Comparison of ENCODE assay signal across 19 mouse cellular contexts in genomic region chr9:71636854-71637253, GRCm38 (mm10). TPM values are rescaled to one million over a fixed set of nuclear protein-coding genes. Genes with fewer than 3 reads are reported as not detected.
DNase-seq lines count a peak whose midpoint lies in the region; ATAC-seq and TF ChIP-seq lines count a peak whose summit lies in the region.
"Had no signal": no experiment of that assay in that cellular context is flagged by ENCODE, and none has a peak within 500 bp of the region (broad histone marks: within the 10 kb centered on the region; RNA-seq: fewer than 3 reads in every experiment).

No protein-coding gene starts in this region.

- intact Hi-C loops in gastrocnemius, postnatal 14 days (cut with DNase I; ENCODE audit: low total_unique reads): no loop called here

- no peaks in the 10 kb centered on the region for H3K79me2 ChIP-seq in C2C12 (ENCODE audit: control insufficient read depth, insufficient read depth)

- no peak overlapping the region for H3ac ChIP-seq in C2C12 (ENCODE audit: control insufficient read depth, insufficient read length, low read depth)

- H3K36me3 ChIP-seq in forebrain, embryonic 16.5 days (ENCODE audit: control insufficient read depth, insufficient read depth): no peaks in the 10 kb centered on the region
- no peaks in the 10 kb centered on the region for H3K36me3 ChIP-seq in forebrain, embryonic 12.5 days (replicated peaks)
- H3K36me3 ChIP-seq in kidney, embryonic 16.5 days (ENCODE audit: insufficient read depth, low read length): peaks cover 10% of the 10 kb centered on the region
- no peaks in the 10 kb centered on the region for H3K36me3 ChIP-seq in C2C12 (ENCODE audit: control insufficient read depth, insufficient read depth)
- H3K36me3 ChIP-seq in embryonic facial prominence, embryonic 15.5 days: no peaks in the 10 kb centered on the region
- H3K36me3 ChIP-seq: embryonic facial prominence, embryonic 13.5 days had no signal

- H3K4me1 ChIP-seq in forebrain, embryonic 16.5 days (replicated peaks; ENCODE audit: control insufficient read depth, insufficient read depth, low read length): no peaks in the 10 kb centered on the region
- H3K4me1 ChIP-seq in forebrain, embryonic 12.5 days: peaks cover 11% of the 10 kb centered on the region
- peaks cover 17% of the 10 kb centered on the region; the same call in 1 of the 2 replicates for H3K4me1 ChIP-seq in kidney, embryonic 16.5 days (ENCODE audit: insufficient read depth, low read length)
- no peaks in the 10 kb centered on the region for H3K4me1 ChIP-seq in embryonic facial prominence, embryonic 15.5 days
- H3K4me1 ChIP-seq: embryonic facial prominence, embryonic 13.5 days had no signal

- H3K9ac ChIP-seq in forebrain, embryonic 16.5 days (replicated peaks; ENCODE audit: low read depth, low read length): no peak overlapping the region
- H3K9ac ChIP-seq in forebrain, embryonic 12.5 days: no peak overlapping the region
- H3K9ac ChIP-seq in kidney, embryonic 16.5 days (replicated peaks; ENCODE audit: low read length): no peak overlapping the region
- H3K9ac ChIP-seq in embryonic facial prominence, embryonic 15.5 days: no peak overlapping the region
- H3K9ac ChIP-seq: embryonic facial prominence, embryonic 13.5 days had no signal

- H3K4me2 ChIP-seq in forebrain, embryonic 16.5 days (ENCODE audit: low read length): no peak overlapping the region
- no peak overlapping the region for H3K4me2 ChIP-seq in forebrain, embryonic 12.5 days
- no peak overlapping the region for H3K4me2 ChIP-seq in kidney, embryonic 16.5 days (replicated peaks; ENCODE audit: low read depth, low read length)
- H3K4me2 ChIP-seq in embryonic facial prominence, embryonic 15.5 days (replicated peaks): no peak overlapping the region
- H3K4me2 ChIP-seq: embryonic facial prominence, embryonic 13.5 days had no signal

- no peaks in the 10 kb centered on the region for H3K79me3 ChIP-seq in C2C12 (ENCODE audit: low read depth)

- no peak overlapping the region for H3K4me3 ChIP-seq in forebrain, embryonic 16.5 days (replicated peaks; ENCODE audit: low read length)
- no peak overlapping the region for H3K4me3 ChIP-seq in forebrain, embryonic 12.5 days (replicated peaks)
- H3K4me3 ChIP-seq in kidney, embryonic 16.5 days (ENCODE audit: low read length): no peak overlapping the region
- H3K4me3 ChIP-seq in C2C12 (ENCODE audit: insufficient read depth, poor library complexity, severe bottlenecking): no peak overlapping the region
- H3K4me3 ChIP-seq in embryonic facial prominence, embryonic 15.5 days (replicated peaks): no peak overlapping the region
- H3K4me3 ChIP-seq: embryonic facial prominence, embryonic 13.5 days; gastrocnemius, adult 2 months; left cerebral cortex, adult 2 months had no signal

- no peaks in the 10 kb centered on the region for H3K27me3 ChIP-seq in forebrain, embryonic 16.5 days (replicated peaks; ENCODE audit: control insufficient read depth, insufficient read depth, low read length)
- H3K27me3 ChIP-seq in forebrain, embryonic 12.5 days: no peaks in the 10 kb centered on the region
- no peaks in the 10 kb centered on the region for H3K27me3 ChIP-seq in kidney, embryonic 16.5 days (ENCODE audit: insufficient read depth, low read length)
- no peaks in the 10 kb centered on the region for H3K27me3 ChIP-seq in C2C12 (ENCODE audit: control insufficient read depth, insufficient read depth, insufficient read length)
- H3K27me3 ChIP-seq in embryonic facial prominence, embryonic 15.5 days: no peaks in the 10 kb centered on the region
- H3K27me3 ChIP-seq: embryonic facial prominence, embryonic 13.5 days had no signal

- no peak overlapping the region for H3K27ac ChIP-seq in forebrain, embryonic 16.5 days (ENCODE audit: low read length)
- no peak overlapping the region for H3K27ac ChIP-seq in forebrain, embryonic 12.5 days
- H3K27ac ChIP-seq in kidney, embryonic 16.5 days (ENCODE audit: low read length): peak overlapping the region; percentile 43; the same call in 1 of the 2 replicates
- no peak overlapping the region for H3K27ac ChIP-seq in embryonic facial prominence, embryonic 15.5 days (replicated peaks)
- H3K27ac ChIP-seq: embryonic facial prominence, embryonic 13.5 days; gastrocnemius, adult 2 months; left cerebral cortex, adult 2 months; stomach, postnatal 0 days had no signal

- 88% methylated on average over 1 of the region's 1 CpGs for WGBS in forebrain, embryonic 16.5 days
- WGBS in forebrain, embryonic 12.5 days: 100% methylated on average over 1 of the region's 1 CpGs
- WGBS in kidney, embryonic 16.5 days: 100% methylated on average over 1 of the region's 1 CpGs
- 84% methylated on average over 1 of the region's 1 CpGs for WGBS in embryonic facial prominence, embryonic 15.5 days

- peak; percentile 43 for ATAC-seq in forebrain, embryonic 16.5 days
- no peak for ATAC-seq in forebrain, embryonic 12.5 days (ENCODE audit: low FRiP score)
- ATAC-seq in kidney, embryonic 16.5 days (ENCODE audit: low FRiP score, low TSS enrichment): no peak
- peak; percentile 67 for ATAC-seq in embryonic facial prominence, embryonic 15.5 days (ENCODE audit: insufficient number of reproducible peaks, low FRiP score, low TSS enrichment, low read depth)
- ATAC-seq: activated CD4-positive, CD25-positive, alpha-beta regulatory T cell, adult 4 months had no signal

- H3K9me3 ChIP-seq in forebrain, embryonic 16.5 days (ENCODE audit: control insufficient read depth, low read length): no peaks in the 10 kb centered on the region
- no peaks in the 10 kb centered on the region for H3K9me3 ChIP-seq in forebrain, embryonic 12.5 days
- H3K9me3 ChIP-seq in kidney, embryonic 16.5 days (ENCODE audit: low read length): no peaks in the 10 kb centered on the region
- H3K9me3 ChIP-seq in embryonic facial prominence, embryonic 15.5 days (replicated peaks): no peaks in the 10 kb centered on the region
- H3K9me3 ChIP-seq: embryonic facial prominence, embryonic 13.5 days had no signal

- no peak for TF ChIP-seq CTCF in C2C12 (IDR thresholded peaks at IDR 0.05; ENCODE audit: control insufficient read depth, insufficient read depth, insufficient read length)

- DNase-seq in kidney, adult 18-20 months: no peak
- DNase-seq in ovary, postnatal 10 days (ENCODE audit: low spot score): no peak
- DNase-seq in gastrocnemius, postnatal 14 days: no peak
- DNase-seq: adrenal gland, postnatal 25 days; cerebellum, adult 8-10 months; gastrocnemius, adult 2 months; heart, adult 18-20 months; heart, postnatal 4 days; lung, postnatal 10 days had no signal

TF ChIP-seq in C2C12, 6 proteins besides CTCF, POLR2A, EP300 and RAD21:
- TF ChIP-seq MYOD1 (IDR thresholded peaks at IDR 0.05; ENCODE audit: control insufficient read depth, insufficient read length, low read depth) (peak; percentile 87), USF1 (IDR thresholded peaks at IDR 0.05; ENCODE audit: low read depth) (no peak), MAX (IDR thresholded peaks at IDR 0.05) (no peak), MYOG (IDR thresholded peaks at IDR 0.05; ENCODE audit: control insufficient read depth, extremely low read depth, insufficient read length) (no peak), FOSL1 (IDR thresholded peaks at IDR 0.05; ENCODE audit: insufficient read depth, low read length, poor library complexity, severe bottlenecking) (no peak), CEBPB (IDR thresholded peaks at IDR 0.05; ENCODE audit: low read depth) (no peak)

RNA-seq across cellular contexts. Expression of gene Myzap, which starts 44.7 kb away (rescaled TPM):
- polyA plus RNA-seq in forebrain, embryonic 16.5 days (2015; fragmentation: Nextera tagmentation; extraction: Ambion mirVana): 1.7 and 2.8 TPM in 2 replicates
- polyA plus RNA-seq in forebrain, embryonic 12.5 days (2016; fragmentation: Nextera tagmentation; extraction: Ambion mirVana): 3.1 and 3.5 TPM in 2 replicates
- polyA plus RNA-seq in kidney, embryonic 16.5 days (2015; fragmentation: Nextera tagmentation; extraction: Ambion mirVana): 17.3 and 19.0 TPM in 2 replicates
- polyA plus RNA-seq in C2C12 (2012; fragmentation: generic; extraction: Trizol): 0.70 TPM
- polyA plus RNA-seq in embryonic facial prominence, embryonic 15.5 days (2015; fragmentation: Nextera tagmentation; extraction: Ambion mirVana): 15.5 and 17.9 TPM in 2 replicates
- 1 to 10 TPM; 6.7 to 8.8 TPM for total RNA-seq in gastrocnemius, postnatal 14 days (2021)
- total RNA-seq: megakaryocyte-erythroid progenitor cell, adult 5-6 weeks had no signal

Comparison
In these comparisons a context has a peak if more than half of its experiments do, and no peak if none do; other contexts are left out.
1. ATAC-seq: peak in forebrain, embryonic 16.5 days (single experiment) and embryonic facial prominence, embryonic 15.5 days (single experiment); none in forebrain, embryonic 12.5 days (single experiment) and kidney, embryonic 16.5 days (single experiment).